Mouse (Mus musculus): ENCODE measurements at regions not wholly inside any gene's neighbourhood (a gene's known extent, or its start where the extent isn't known, plus 50 kb on each side); places are given as distances from the start of the nearest gene placed in this dataset.
A peak's percentile ranks its signal among the peaks of the same experiment; 100 is the strongest.

DNA sequence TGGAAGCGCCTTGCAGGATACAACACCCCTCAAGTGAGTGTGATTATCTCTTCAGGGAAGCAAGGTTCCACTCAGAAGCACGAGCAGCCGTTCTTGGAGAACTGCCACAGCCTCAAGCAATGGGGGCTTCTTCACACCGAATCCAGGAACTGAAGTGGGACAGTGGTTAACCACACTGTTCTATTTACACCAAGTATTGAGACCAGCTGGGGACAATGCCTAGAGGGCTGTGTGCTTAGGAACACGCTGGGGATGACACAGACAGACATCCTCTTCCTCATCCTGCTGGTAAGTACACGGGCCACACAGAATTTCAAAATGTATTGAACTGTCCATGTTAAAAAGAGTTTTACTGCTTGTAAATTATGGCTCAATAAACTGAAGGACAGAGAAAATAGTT, 177.0 kb upstream of the Azi2 start:
- no peak for DNase-seq

DNA sequence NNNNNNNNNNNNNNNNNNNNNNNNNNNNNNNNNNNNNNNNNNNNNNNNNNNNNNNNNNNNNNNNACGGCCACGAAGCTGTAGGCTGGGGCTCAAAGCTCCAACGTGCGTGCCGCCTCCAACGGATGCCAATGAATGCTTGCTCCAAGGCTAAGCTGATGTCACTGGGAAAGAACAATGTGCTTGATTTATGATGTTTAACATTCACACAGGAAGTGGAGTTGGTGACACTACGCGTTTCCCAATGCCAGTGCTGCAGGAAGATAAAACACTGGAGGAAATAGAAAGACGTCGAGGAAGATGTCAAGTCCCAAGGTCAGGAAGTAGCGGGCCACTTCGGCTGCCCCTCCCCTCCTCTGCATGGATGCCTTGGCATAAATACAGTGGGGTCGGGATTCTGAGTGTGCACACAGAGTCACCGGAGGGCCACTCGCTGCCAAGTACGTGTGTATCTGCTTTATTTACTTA, 180.7 kb upstream of the Azi2 start:
- peak; percentile 42 for DNase-seq

DNA sequence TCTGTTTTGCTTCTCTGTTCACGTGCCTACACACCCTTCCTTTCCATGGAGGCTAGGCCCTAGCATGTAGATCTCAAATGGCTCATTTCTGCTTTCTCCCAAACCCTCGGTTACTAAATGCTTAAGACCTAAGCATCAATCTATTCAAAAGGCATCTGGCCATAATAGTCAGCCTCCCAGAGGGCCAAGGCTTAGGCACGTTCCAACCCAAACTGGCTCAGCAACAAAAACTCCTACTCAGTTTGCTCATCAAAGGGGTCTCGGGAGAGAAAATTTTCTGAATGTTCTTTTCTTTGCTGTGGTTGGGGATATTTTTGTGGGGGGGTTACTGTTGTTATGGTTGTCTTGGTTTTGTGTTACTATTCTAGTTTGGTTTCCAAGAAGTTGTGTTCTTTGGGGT, 196.8 kb upstream of the Azi2 start:
- no peak for DNase-seq

DNA sequence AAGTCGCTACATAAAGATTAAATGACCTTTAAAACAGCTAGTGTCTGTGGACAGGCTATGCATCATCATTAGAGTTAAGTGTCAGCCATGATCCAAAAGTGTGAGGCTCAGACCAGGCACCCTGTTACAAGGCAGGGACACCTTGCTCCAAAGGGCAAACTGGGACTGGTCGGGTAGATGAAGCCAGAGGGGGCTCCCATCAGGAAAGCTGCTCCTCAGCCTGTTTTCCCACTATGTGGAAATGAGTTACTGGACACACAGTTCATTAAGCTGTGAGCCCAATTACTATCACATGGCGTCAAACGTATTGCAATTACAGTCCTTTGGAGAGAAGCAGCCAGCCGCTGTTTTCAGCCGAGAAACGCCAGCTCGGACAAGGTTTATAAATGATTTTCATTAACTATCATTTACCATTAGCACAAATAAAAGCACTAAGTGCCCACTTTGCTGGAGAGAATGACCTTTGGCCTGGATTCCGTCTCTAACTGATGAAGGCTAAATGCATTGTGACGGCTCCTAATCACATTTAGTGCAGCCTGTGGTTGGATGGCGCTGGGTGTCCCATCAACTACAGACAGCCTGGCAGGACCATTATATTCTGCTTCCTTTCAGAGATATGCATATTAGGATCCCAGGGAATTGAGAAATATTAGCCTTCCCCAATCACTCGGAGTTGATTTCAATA, 203.5 kb upstream of the Azi2 start:
- DNase-seq, result no peak

DNA sequence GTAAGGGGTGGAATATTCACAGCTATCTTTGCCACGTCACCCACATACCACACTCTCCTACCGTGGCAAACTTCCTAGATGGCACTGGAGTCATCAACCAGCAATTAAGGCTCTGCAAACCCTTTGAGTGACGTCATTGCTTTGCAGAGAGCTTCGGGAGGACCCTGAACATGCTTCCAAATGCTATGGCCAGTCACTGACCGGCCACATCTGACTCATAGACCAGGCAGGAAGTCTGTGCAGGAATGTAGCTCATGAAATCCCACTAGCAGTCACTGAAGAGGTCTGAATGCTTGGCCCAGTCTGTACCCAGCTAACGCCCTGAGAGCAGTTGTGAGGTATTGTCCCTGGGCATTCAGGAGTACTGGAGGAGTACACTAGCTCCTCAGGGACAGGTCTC, 203.9 kb upstream of the Rbms3 start:
- DNase-seq, result no peak

DNA sequence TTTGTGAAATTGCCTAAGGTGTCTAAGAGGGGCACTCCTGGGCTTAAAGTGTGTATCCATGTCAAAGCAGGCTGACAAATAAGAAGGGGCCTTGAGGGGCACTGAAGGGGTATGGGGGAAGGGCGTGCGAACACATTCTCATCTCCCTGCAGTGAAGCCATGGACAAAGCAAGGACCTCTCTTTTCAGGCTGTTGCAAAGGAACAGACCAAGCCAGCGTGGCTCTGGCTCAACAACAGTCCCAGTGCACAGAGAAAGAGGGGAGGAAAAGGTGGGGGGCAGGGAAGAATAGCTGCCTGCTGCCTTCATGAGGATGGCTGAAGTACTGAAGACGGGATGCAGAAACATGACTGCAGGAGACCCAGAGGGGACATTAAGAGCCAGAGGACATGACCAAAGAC, 184.9 kb upstream of the Rbms3 start:
- no peak for DNase-seq

DNA sequence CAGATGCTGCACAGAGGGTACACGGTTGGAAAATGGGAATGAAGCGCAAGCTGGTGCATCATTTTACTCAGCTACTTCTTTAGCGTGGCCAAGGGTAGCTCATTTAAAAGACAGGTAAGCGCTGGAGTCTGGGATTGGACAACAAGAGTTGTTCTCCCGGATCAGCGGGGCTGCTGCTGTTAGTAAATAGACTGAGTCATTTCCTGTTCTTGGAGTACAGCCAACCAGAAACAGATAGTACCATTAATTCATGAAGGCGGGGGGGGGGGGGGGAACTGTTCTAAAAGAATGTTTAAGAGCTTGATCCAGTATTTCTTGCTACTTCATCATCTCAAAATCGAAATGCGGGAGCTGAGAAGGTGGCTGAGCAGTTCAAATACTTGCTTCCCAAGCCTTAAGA, 183.5 kb upstream of the Rbms3 start:
- peak; percentile 2 for DNase-seq

DNA sequence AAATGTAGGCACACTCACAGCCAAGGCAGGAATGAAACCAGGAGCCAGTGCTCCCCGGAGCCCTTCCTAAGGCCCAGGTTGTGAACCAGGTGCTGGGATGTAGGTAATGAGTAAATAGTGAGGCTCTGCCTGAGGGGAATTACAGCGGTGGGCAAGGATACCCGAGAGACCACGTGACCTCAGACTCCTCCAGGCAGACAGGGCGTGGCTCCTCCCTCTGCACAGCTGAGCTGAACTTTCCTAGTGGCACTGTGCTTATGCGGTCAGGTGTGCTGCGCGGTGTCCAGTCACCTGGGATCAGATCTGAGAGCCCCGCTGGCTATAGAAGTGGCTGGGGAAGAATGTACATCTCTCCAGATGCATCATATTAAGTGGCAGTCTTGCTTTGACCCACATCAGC, 176.1 kb upstream of the Rbms3 start:
- no peak for DNase-seq

DNA sequence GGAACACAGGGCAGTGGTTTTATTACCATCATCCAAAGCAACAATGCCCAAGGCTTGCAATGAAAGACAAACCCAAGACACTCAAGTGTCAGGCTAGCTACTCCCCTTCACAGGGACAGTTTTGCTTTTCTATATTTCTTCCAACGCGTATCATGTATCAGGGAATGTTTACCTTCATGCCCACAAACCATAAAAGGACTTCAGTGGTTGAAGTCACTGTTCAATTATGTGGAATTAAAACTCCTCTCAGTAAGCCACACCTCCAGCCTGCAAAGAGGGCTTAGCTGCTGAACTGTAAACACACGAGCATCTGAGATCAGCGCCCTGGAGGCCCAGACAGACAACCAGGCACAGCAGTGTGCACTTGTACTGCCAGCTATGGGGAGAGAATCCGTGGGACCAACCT, 154.5 kb upstream of the Rbms3 start:
- DNase-seq, result no peak

DNA sequence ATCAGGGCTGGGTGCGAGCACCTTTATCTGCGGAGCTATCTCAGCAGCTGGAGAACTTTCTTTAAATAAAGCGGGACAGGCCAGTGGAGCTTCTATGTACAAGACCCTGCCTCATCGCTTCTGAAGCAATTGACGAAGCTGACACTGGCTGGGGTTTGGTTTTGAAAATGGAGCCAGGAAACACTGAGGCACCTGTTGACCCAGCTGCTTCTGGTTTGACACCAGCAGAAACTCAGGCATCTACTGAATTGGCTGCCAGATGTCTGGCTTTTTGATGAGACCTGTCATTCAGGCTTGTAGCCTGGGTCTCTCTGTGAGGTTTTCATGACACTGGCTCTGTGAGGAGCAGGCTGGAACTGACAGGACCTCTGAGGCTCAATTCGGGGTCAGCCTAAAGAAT, 124.9 kb upstream of the Rbms3 start:
- DNase-seq, result no peak

DNA sequence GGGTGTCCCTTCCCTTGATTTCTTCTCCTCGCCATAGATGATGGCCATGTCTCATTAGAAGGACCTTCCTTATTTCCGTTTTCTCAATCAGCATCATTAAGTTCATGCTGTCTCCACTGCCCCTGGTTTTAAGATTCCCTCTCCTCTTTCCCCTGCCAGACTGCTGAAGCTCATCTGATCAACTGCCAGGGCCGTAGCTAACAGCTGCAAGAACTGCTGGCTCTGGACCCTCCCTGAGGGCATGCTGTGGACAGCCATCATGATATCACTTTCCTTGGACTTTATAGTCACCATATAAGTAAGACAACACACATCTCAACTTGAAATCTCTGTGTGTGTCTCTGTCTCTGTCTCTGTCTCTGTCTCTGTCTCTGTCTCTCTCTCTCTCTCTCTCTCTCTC, 123.8 kb upstream of the Rbms3 start:
- no peak for DNase-seq

DNA sequence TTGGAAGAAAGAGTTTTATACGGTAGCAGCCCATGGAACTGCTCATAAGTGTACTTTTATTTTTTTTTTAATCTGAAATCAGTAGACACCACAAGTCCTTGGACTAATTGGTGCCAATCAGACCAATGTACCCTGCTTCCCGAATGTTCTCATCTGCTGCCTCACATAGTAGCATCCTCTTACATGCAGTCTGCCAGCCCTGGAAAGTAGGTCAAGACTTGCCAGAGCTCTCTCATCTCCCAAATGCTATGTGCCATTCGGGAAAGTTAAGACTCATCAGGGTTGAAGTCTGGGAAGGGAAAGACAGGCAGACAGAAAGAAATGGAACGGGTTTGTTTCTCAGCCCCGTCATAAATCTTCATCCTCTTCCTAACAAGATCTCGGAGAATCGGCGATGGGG, 115.2 kb upstream of the Rbms3 start:
- no peak for DNase-seq

DNA sequence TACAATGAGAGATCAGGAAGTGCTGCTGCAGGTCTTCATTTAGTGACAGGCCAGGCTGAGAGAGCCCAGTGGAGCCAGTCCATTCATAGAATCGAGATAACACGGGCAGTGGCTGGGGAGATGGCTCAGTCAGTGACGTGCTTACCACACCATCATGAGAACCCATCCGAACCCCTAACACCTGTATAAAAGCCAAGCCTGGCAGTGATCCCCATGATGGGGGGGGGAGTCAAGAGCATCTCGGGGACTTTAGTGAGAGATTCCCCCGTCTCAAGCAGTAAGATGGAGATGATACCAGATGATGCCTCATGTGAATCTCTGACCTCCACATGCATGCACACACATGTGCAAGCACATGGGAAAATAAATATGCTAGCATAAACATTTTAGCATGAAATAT, 99.7 kb upstream of the Rbms3 start:
- DNase-seq, result no peak

DNA sequence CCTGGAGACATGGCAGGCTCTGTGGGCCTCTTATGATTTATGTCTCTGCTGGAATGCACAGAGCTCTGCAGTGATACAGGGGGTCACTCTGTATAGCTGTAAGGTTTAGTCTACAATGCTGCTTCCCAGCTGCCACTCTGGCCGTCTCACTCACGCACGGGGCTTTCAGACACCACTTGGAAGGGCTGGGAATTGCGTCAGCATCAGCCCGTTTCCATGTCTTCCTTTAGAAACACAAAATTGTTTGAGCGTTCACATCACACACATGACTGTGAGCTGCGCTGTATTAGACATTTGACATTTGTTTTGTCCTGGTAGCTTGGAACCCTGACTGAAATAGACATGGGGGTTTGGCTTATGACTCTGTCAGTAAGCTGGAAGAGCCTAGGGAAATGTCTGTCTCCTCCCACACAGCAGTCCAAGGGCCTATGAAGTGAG, 90.5 kb upstream of the Rbms3 start:
- DNase-seq, result no peak

DNA sequence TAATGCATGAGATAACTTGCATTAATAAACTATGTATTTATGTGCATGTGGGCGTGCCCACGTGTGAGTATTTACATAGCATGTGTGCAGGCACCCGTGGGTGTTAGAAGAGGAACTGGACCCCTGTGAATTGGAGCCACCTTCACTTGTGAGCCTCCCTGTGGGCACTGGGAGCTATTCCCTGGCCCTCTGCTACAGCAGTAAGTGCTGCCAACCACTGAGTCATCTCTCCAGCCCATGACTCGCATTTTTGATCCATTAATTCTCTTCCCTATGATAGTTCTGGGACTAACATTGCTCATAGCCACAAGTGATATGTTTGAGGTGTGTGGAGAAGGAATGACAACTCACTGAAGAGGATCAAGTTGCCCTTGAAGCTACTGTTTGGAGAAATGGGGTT, 87.6 kb upstream of the Rbms3 start:
- no peak for DNase-seq

DNA sequence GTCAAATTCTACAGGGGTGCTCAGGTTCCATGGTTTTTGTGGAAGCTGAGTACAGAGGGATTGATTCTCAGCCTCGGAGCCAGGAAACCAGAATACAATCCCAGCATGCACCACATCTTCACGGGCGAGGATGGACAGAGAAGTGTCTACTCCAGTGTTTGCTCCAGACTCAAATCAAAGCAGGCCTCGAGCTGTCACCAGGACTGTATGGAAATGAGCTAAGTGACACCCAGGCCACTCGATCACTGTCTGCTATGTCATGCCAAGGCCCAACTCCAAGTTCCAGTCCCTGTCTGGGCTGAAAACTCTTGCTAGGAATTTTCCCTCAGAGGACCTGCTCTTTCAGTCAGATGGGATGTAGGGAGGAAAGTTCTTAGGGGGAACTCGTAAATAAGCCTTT, 86.8 kb upstream of the Rbms3 start:
- no peak for DNase-seq

DNA sequence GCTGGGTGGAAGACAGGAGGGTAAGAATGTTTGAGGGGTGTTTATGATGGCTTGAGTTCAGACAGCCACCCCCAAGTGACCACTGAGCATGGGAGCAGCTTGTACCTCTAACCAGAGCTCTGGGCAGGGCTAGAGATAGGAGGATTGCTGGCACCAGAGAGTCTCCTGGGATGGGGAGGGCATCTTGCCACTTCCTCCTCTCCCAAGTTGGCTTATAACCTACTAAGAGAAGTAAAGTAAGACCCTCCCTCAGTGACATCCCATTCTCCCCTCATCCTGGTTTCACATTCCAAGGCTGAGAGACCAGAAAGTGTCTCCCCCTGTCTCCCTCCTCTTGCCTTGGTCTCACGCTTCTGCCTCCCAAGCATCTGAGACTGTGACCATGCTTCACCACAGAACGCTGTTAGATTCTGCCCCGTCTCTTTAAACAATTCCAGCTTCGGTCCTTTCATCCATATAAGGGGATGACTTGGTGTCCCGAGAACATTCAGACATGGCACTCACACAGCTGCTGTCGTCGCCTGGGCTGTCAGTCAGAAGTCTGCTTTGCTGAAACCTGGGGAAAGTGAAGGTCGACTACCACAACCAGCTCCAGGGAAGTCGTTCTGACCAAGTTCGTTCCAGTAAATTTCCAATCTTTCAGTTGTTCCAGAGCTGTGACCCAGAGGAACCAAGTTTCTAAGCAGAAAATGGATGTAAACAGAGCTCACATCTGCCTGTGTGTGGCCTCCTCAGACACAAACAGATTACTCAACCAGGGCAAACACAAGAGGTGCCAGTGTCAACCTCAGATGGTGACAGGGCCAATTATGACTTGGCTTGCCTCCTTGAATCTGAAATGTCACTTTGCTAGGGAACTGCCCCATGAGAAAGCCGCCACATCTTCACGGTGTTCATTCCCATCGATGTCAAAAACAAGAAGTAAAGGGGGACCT, 85.3 kb upstream of the Rbms3 start:
- DNase-seq, result no peak

DNA sequence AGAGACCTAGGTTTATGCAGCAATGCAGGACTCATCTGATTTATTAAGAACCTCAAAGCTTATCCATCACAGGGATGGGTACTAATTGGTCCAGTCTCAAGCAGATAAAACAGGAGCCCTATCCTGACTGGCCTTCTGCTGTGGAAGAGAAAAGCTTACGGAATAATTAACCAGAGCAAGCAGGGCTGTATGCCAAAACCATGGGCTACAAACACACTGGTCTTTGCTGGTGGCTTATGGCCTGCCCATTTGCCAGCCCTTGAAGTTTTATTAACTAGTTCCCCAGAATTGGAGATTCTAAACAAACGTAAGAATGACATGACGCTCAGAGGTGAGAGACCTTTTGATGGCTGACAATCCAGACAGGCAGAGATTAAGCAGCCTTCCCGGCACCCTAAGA, 83.4 kb upstream of the Rbms3 start:
- DNase-seq, result no peak

DNA sequence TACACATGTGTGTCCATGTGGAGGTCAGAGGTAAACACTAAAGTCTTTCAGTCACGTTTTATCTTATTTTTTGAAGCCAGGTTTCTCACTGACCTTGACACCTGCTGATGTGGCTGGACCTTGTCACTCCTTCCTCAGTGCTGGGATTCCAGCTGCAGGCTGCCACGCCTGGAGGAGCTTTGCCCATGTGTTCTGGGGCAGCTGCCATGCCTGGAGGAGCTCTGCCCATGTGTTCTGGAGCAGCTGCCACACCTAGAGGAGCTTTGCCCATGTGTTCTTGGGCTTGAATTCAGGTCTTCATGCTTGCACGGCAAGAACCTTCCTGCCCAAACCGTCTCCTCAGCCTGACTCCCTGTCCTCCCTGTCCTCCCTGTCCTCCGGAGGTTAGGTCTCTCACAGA, 82.1 kb upstream of the Rbms3 start:
- no peak for DNase-seq

DNA sequence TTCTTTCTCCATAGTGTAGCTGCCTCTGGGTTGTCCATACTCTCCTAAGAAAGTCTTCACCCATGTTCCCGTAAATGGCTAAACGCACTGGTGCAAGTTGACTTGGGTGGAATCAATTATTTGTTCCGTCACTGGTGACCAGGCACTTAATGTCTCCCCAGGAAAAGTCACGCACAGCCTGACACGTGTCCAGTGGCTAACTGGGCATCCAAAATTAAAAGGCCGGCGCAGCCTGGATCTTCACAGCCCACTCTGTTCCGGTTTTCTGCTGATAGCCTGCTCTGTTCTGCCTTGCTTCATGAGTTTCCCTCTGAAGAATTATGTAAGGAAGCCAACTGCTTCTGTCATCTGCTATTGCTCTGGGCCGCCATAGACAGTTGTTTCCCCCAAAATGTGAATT, 81.3 kb upstream of the Rbms3 start:
- DNase-seq, result no peak

DNA sequence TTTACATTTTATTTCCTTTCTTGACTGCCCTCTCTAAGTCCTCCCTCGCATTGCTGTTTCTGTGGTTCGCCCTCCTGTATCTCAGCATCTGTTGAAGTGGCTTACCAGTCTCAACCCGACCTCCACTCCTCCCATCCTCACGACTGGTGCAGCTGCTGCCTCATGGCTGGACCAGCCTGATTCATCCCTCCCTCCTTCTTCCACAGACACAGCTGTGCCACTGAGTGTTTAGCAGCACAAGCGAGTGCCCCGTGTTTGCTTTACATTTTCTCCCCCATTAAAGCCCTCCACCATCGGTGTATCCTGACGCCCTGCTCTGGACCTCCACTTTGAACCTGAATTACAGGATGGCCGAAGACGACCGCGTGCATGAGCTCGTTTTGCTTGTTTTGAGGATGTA, 80.0 kb upstream of the Rbms3 start:
- no peak for DNase-seq

DNA sequence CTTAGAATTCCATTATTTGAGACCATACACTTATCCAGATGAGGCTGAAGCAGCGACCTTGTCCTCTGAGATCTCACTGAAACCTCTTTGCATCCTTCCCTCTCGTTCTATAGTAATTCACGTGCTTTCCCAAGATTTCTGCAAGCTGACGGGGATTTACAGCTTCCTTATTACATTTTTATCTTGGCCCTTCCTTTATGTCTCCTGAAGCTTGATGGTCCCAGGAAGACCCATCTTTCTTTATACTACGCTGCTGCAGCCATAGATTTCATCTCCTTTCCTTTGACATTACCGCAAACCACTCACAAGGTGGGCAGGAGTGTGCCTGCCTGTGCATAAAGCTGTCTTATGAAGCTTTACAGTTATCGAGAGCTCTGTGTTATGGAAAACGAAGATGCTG, 63.3 kb upstream of the Rbms3 start:
- no peak for DNase-seq

DNA sequence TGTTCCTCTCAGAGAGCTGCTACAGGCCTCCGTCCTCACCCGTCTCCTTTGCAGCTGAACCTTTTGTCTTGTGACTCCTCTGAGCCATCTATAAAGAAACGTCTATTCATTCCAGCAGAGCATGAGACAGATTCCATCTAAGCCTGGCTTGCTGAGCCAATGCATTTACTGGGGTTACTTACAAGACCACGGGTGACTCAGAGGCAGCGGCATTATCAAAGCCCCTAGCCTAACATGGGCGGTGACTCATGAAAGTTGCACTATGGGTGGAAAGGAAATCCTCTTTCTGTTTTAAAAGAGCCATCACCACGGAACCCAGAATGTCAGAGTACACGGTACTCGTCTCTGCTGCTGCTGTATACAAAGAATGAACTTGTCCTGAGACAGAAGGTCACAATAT, 62.8 kb upstream of the Rbms3 start:
- DNase-seq, result no peak

DNA sequence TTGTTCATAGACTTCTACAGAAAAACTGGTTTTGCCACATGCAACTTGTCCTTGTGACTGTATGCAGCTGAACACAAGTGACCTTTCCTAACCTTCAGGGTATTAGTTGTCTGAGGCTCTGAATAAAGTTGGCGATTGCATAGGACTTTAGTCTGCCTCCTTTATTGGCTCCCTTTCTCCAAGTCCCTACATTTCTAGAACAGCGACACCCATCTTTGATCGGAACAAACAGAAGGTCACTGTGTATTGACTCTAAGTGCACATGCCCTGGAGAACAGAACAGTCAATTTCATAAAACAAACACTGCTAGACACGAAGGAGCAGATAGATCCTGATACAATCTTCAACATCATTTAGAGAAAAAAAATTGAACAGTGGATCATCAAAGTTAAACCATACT, 60.2 kb upstream of the Rbms3 start:
- no peak for DNase-seq

Data from kidney, adult 9 months (tissue).